Mouse (Mus musculus) liver, adult 2 months (tissue): Measurements from ENCODE around the gene Rgs9bp.

Experiments
- CTCF ChIP-seq: fragments of 200-500 bp; IDR thresholded peaks from 2 replicates; pipeline ENCODE4 v1.5.1; 2011; ENCODE audit warnings: low read depth, low read length, control low read depth
- POLR2A ChIP-seq: fragments of 200-500 bp; IDR thresholded peaks from 2 replicates; pipeline ENCODE4 v1.6.1; 2011; ENCODE audit warnings: low read length, control low read depth; ENCODE audit not compliant: insufficient read depth; ENCODE audit errors: extremely low read depth

DNA sequence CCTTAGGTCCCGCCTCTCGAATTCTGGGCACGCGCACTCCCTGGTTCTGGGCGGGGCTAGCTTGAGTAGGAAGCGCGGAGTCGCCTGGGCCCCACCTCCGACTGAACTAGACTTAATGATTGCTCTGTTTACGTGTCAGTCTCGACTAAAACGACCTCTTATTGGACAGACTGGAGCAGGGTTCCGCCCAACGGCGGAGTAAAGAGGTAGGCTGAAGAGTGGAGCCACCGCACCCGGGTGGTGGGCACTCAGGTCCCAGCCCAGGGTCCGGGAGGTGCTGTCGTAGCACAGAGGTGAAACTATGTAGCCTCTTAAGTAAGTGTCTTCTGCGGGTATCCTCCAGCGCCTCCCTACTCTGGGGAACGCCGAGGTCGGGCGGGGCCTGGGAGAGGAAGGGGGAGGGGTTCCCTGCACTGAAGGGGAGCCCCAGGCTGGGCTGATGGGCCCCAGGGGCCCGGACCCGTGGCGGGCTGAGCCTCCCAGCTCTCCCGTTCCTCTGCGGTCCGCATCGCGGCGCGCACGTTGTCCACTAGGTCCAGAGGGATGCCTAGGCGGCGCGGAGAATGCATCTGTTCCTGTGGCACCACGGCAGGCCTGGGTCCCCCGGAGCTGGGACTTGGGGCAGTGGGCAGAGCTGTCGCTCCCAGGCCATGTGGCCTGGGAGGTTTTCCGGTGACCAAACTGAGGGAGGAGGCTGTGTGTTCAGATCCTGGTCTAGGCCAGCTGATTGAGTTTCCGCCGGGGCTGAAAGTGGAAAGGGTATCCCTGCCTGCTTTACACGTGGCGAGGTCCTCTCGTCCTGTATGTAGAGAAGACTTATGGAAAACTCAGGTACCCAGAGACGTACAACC, 898 bp upstream of the Rgs9bp start, which contains the start of gene Ankrd27:
- peak; percentile 62; the same call in 1 of the 2 replicates for TF ChIP-seq POLR2A
- no peak for TF ChIP-seq CTCF
